Mouse (Mus musculus): Measurements from ENCODE around the gene Gucy1b2. TPM values are rescaled to one million over a fixed set of nuclear protein-coding genes. Genes with fewer than 3 reads are reported as not detected.

Gucy1b2 gene
- polyA plus RNA-seq, 1 experiment from 2014 or later = 0.70 TPM

DNA sequence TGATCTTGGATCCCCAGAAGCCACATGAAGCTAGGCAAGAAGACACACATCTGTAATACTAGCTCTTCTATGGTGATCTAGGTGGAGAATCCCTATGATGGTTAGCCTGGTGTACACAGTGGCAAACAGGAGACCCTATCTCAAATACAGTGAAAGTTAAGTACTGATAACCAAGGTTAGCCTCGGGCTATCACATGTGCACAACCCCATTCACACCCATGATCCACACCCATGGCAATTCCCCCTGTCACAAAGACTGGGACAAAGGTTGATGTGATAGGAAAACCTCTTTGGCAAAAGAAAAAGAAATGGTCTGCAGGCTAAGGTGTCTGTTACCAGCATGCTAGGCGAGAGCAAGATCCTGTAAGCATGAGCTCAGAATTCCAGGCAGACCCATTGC lies 16.0 kb upstream of the Gucy1b2 start:
- H3K9me3 ChIP-seq (ENCODE audit: control insufficient read depth, low read length) = no peaks in the 10 kb centered on the region
- DNase-seq (ENCODE audit: low spot score, missing footprints) (no peak), ATAC-seq (ENCODE audit: low FRiP score) (no peak)
- 87% methylated on average over 2 of the region's 2 CpGs for WGBS
- no peaks in the 10 kb centered on the region for H3K36me3 ChIP-seq (ENCODE audit: control insufficient read depth, insufficient read depth, low read length)
- no peaks in the 10 kb centered on the region for H3K4me1 ChIP-seq (ENCODE audit: control insufficient read depth, insufficient read depth, low read length)
- H3K27me3 ChIP-seq (ENCODE audit: control insufficient read depth, insufficient read depth, low read length) = no peaks in the 10 kb centered on the region
- H3K4me2 ChIP-seq = no peak overlapping the region
- no peak overlapping the region for H3K9ac ChIP-seq (ENCODE audit: low read length)
- no peak overlapping the region for H3K27ac ChIP-seq (ENCODE audit: low read depth, low read length)
- no peak overlapping the region for H3K4me3 ChIP-seq (ENCODE audit: low read depth, low read length)

DNA sequence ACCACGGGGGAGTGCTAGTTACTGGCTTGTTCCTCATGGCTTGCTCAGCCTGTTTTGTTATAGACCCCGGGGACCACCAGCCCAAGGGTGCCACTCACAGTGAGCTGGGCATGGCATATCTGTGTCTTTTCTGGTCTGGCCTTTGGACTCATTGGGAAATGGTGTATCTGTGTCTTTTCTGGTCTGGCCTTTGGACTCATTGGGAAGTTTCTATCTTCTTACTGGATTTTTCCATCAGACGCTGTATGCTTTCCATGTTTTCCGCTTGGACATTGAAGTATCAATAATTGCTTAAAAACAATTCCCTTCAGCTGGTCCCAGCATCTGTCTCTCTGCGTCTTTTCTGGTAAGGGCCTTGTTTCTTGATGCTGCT lies 12.7 kb upstream of the Gucy1b2 start:
- ATAC-seq (ENCODE audit: low FRiP score) = no peak
- Histone ChIP-seq H3K27me3 (ENCODE audit: control insufficient read depth, insufficient read depth, low read length) (no peaks in the 10 kb centered on the region), H3K9ac (ENCODE audit: low read length) (no peak overlapping the region), H3K27ac (ENCODE audit: low read depth, low read length) (no peak overlapping the region), H3K4me2 (no peak overlapping the region), H3K4me3 (ENCODE audit: low read depth, low read length) (no peak overlapping the region), H3K4me1 (ENCODE audit: control insufficient read depth, insufficient read depth, low read length) (0 out of 2 replicates have a peak, but pooled peaks cover 3% of the 10 kb centered on the region), H3K9me3 (ENCODE audit: control insufficient read depth, low read length) (no peaks in the 10 kb centered on the region), H3K36me3 (ENCODE audit: control insufficient read depth, insufficient read depth, low read length) (no peaks in the 10 kb centered on the region)
- 92% methylated on average over 5 of the region's 5 CpGs for WGBS
- no peak for DNase-seq (ENCODE audit: low spot score, missing footprints)

- no peak overlapping the region for H3K4me3 ChIP-seq (ENCODE audit: low read depth, low read length)
- no peaks in the 10 kb centered on the region for H3K9me3 ChIP-seq (ENCODE audit: control insufficient read depth, low read length)
- H3K4me2 ChIP-seq = no peak overlapping the region
- H3K4me1 ChIP-seq (ENCODE audit: control insufficient read depth, insufficient read depth, low read length) = 0 out of 2 replicates have a peak, but pooled peaks cover 3% of the 10 kb centered on the region
- H3K27ac ChIP-seq (ENCODE audit: low read depth, low read length) = no peak overlapping the region
- no peaks in the 10 kb centered on the region for H3K36me3 ChIP-seq (ENCODE audit: control insufficient read depth, insufficient read depth, low read length)
- no peak for ATAC-seq (ENCODE audit: low FRiP score)
- no peak overlapping the region for H3K9ac ChIP-seq (ENCODE audit: low read length)
- DNase-seq (ENCODE audit: low spot score, missing footprints) = no peak
- H3K27me3 ChIP-seq (ENCODE audit: control insufficient read depth, insufficient read depth, low read length) = no peaks in the 10 kb centered on the region
- WGBS = 82% methylated on average over 6 of the region's 6 CpGs
Measured at GRCm38 (mm10) chr14:62468119-62468752, 12.1 kb upstream of the Gucy1b2 start.

DNA sequence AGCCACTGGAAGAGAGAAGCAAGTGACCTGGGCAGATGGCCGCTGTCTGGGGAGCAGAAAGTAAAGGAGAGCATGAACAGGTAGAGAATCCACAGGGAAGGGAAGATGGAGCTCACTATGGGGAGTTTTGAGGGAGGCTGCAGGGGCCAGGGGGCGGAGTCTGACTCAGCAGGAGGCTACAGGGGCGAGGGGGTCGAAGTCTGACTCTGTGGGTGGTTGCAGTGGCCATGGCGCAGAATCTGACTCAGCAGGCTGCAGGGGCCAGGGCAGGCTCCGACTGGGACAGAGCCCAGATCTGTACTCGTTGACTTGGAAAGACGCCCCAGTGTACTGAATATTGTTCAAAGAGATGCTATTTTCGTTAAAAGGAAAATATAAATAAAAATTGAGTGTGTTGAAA lies 8.9 kb upstream of the Gucy1b2 start:
- peak; percentile 85 for DNase-seq (ENCODE audit: low spot score, missing footprints)
- H3K4me2 ChIP-seq = peak overlapping the region; percentile 12; the same call in 1 of the 2 replicates
- no peak overlapping the region for H3K27ac ChIP-seq (ENCODE audit: low read depth, low read length)
- H3K4me3 ChIP-seq (ENCODE audit: low read depth, low read length) = no peak overlapping the region
- WGBS = 14% methylated on average over 9 of the region's 9 CpGs
- no peaks in the 10 kb centered on the region for H3K27me3 ChIP-seq (ENCODE audit: control insufficient read depth, insufficient read depth, low read length)
- no peaks in the 10 kb centered on the region for H3K36me3 ChIP-seq (ENCODE audit: control insufficient read depth, insufficient read depth, low read length)
- no peak overlapping the region for H3K9ac ChIP-seq (ENCODE audit: low read length)
- no peak for ATAC-seq (ENCODE audit: low FRiP score)
- no peaks in the 10 kb centered on the region for H3K9me3 ChIP-seq (ENCODE audit: control insufficient read depth, low read length)
- H3K4me1 ChIP-seq (ENCODE audit: control insufficient read depth, insufficient read depth, low read length) = 0 out of 2 replicates have a peak, but pooled peaks cover 3% of the 10 kb centered on the region

DNA sequence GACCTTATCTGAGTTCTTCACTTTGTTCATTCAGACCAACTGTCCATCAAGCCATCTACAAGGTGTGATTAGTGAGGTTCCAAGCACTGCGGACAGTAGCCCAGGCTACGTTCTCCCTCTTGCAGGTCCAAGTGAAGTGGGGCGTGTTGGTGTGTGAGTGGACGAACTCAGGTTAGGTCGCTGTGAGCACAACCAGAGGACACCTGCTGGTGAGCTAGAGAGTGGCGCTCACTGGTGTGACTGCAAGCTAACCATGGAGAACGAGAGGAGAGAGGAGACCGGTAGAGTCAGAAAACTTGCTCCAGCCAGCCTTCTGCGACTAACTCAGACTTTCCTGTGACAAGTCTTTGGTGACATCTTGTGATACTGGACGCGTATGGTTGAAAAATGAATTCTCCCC lies 3.5 kb upstream of the Gucy1b2 start:
- Histone ChIP-seq H3K27ac (ENCODE audit: low read depth, low read length) (no peak overlapping the region), H3K4me2 (no peak overlapping the region), H3K9ac (ENCODE audit: low read length) (no peak overlapping the region), H3K27me3 (ENCODE audit: control insufficient read depth, insufficient read depth, low read length) (no peaks in the 10 kb centered on the region), H3K4me1 (ENCODE audit: control insufficient read depth, insufficient read depth, low read length) (no peaks in the 10 kb centered on the region), H3K36me3 (ENCODE audit: control insufficient read depth, insufficient read depth, low read length) (no peaks in the 10 kb centered on the region), H3K4me3 (ENCODE audit: low read depth, low read length) (no peak overlapping the region), H3K9me3 (ENCODE audit: control insufficient read depth, low read length) (no peaks in the 10 kb centered on the region)
- ATAC-seq (ENCODE audit: low FRiP score) = no peak
- 69% methylated on average over 11 of the region's 11 CpGs for WGBS
- DNase-seq (ENCODE audit: low spot score, missing footprints) = no peak

DNA sequence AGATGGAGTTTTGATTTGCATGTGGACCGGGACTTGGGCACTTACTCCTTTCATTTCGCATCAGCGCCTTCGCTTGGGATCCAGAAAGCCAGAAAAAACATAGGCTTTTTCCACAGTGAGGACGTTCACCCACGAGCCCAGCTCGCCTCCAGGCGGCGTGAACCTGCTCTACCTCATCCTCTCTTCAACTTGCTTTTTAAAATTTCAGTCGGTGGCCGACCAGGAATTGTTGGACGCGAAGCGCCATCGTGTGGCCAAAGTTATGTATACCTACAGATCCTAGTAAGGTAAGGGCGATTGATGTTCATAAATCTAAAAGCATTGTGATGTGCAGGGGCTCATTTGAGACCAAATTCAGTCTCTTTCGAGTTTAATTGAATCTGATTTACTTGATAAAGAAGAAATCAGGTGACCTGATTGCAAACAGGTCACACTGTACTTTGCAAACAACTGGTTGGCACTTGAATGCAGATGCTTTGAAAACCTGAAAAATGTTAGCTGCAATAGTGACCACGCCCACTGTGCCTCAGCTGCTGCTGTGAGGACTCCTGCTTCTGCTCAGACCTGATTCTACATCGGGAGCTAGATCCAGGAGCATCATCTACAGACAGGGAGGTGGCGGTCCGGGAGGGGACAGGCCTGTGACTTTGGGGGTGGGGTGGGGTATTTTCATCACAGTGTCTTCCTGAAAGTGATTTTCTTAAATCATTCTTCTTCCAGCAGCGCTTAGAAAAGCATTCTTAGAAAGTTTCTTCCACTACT lies 1.5 kb upstream of the Gucy1b2 start:
- Histone ChIP-seq H3K4me1 (ENCODE audit: control insufficient read depth, insufficient read depth, low read length) (no peaks in the 10 kb centered on the region), H3K27ac (ENCODE audit: low read depth, low read length) (no peak overlapping the region), H3K9ac (ENCODE audit: low read length) (no peak overlapping the region), H3K27me3 (ENCODE audit: control insufficient read depth, insufficient read depth, low read length) (no peaks in the 10 kb centered on the region), H3K4me3 (ENCODE audit: low read depth, low read length) (no peak overlapping the region), H3K9me3 (ENCODE audit: control insufficient read depth, low read length) (no peaks in the 10 kb centered on the region), H3K4me2 (no peak overlapping the region), H3K36me3 (ENCODE audit: control insufficient read depth, insufficient read depth, low read length) (no peaks in the 10 kb centered on the region)
- peak; percentile 68 for ATAC-seq (ENCODE audit: low FRiP score)
- DNase-seq (ENCODE audit: low spot score, missing footprints) = peak; percentile 98
- WGBS = 21% methylated on average over 22 of the region's 22 CpGs

DNA sequence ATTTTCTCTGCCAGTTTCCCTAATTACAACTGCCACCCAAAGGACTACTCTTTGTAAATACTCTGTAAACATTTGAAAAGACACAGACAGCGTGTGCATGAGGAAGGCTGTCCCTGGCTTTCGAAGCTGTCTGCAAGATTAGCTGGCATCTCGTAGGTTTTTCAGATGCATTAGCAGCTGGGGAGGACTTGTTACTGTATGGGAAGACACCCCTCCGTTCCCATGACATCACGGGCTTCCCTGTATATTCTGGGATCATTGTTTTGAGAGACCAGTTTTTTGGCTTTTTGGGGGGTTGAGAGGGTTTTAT lies 564 bp downstream of the Gucy1b2 start:
- DNase-seq (ENCODE audit: low spot score, missing footprints) (no peak), ATAC-seq (ENCODE audit: low FRiP score) (no peak)
- H3K36me3 ChIP-seq (ENCODE audit: control insufficient read depth, insufficient read depth, low read length) = no peaks in the 10 kb centered on the region
- no peaks in the 10 kb centered on the region for H3K9me3 ChIP-seq (ENCODE audit: control insufficient read depth, low read length)
- H3K4me3 ChIP-seq (ENCODE audit: low read depth, low read length) = no peak overlapping the region
- H3K4me1 ChIP-seq (ENCODE audit: control insufficient read depth, insufficient read depth, low read length) = no peaks in the 10 kb centered on the region
- WGBS = 82% methylated on average over 5 of the region's 5 CpGs
- H3K27ac ChIP-seq (ENCODE audit: low read depth, low read length) = no peak overlapping the region
- H3K9ac ChIP-seq (ENCODE audit: low read length) = no peak overlapping the region
- H3K27me3 ChIP-seq (ENCODE audit: control insufficient read depth, insufficient read depth, low read length) = no peaks in the 10 kb centered on the region
- H3K4me2 ChIP-seq = no peak overlapping the region

- no peaks in the 10 kb centered on the region for H3K27me3 ChIP-seq (ENCODE audit: control insufficient read depth, insufficient read depth, low read length)
- ATAC-seq (ENCODE audit: low FRiP score) (no peak), DNase-seq (ENCODE audit: low spot score, missing footprints) (no peak)
- WGBS = 69% methylated on average over 9 of the region's 9 CpGs
- no peak overlapping the region for H3K9ac ChIP-seq (ENCODE audit: low read length)
- no peak overlapping the region for H3K4me2 ChIP-seq
- no peaks in the 10 kb centered on the region for H3K36me3 ChIP-seq (ENCODE audit: control insufficient read depth, insufficient read depth, low read length)
- H3K4me1 ChIP-seq (ENCODE audit: control insufficient read depth, insufficient read depth, low read length) = no peaks in the 10 kb centered on the region
- H3K4me3 ChIP-seq (ENCODE audit: low read depth, low read length) = no peak overlapping the region
- H3K27ac ChIP-seq (ENCODE audit: low read depth, low read length) = no peak overlapping the region; the same call in 1 of the 2 replicates
- no peaks in the 10 kb centered on the region for H3K9me3 ChIP-seq (ENCODE audit: control insufficient read depth, low read length)
Measured at GRCm38 (mm10) chr14:62454760-62455569, 1.1 kb downstream of the Gucy1b2 start.

DNA sequence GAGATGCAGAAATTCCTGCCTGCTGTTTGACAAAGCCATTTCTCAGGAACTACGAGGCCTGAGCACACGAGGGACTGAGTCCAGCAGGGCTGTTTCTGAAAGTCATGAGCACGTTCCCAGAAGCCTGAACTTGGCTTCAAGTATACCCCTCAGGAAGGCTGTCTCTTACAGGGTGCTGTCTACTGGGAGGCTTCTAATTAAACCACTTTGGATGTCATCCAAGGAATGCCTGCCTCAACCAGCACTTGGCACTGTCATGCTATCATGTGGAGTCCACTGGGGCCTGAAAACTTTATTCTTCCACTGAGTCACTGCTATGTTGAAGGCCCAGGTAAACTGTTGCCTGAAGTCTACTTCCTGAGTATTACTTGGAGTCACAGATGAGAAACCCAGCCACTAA lies 2.0 kb downstream of the Gucy1b2 start:
- Histone ChIP-seq H3K4me3 (ENCODE audit: low read depth, low read length) (no peak overlapping the region), H3K36me3 (ENCODE audit: control insufficient read depth, insufficient read depth, low read length) (no peaks in the 10 kb centered on the region), H3K9me3 (ENCODE audit: control insufficient read depth, low read length) (no peaks in the 10 kb centered on the region), H3K9ac (ENCODE audit: low read length) (no peak overlapping the region), H3K4me1 (ENCODE audit: control insufficient read depth, insufficient read depth, low read length) (no peaks in the 10 kb centered on the region), H3K27ac (ENCODE audit: low read depth, low read length) (no peak overlapping the region), H3K27me3 (ENCODE audit: control insufficient read depth, insufficient read depth, low read length) (no peaks in the 10 kb centered on the region), H3K4me2 (no peak overlapping the region)
- ATAC-seq (ENCODE audit: low FRiP score) (no peak), DNase-seq (ENCODE audit: low spot score, missing footprints) (no peak)
- 80% methylated on average over 3 of the region's 3 CpGs for WGBS

Measured in midbrain, embryonic 11.5 days (tissue).